Mouse (Mus musculus) liver, embryonic 13.5 days (tissue): ENCODE data around the gene Erc2. TPM values are rescaled to one million over a fixed set of nuclear protein-coding genes. Genes with fewer than 3 reads are reported as not detected.

Experiments
- ATAC-seq: fragments of 200-750 bp; cut with Nextera tagmentation; 2 replicates; pipeline ENCODE4 v1.8.0; 2017; ENCODE audit warnings: low read depth, mild to moderate bottlenecking, moderate number of reproducible peaks, moderate library complexity
- DNase-seq: peaks from one replicate; pipeline ENCODE4 v3.0.0; 2022
- H3K27ac ChIP-seq: fragments of 300-500 bp; sonication (generic); 2 replicates; pipeline ENCODE4 v1.5.1; 2015; ENCODE audit warnings: moderate library complexity, mild to moderate bottlenecking, inconsistent platforms
- H3K27me3 ChIP-seq: fragments of 300-500 bp; sonication (generic); 2 replicates; pipeline ENCODE4 v1.6.1; 2015; ENCODE audit warnings: mild to moderate bottlenecking, inconsistent platforms
- H3K36me3 ChIP-seq: fragments of 300-500 bp; sonication (generic); 2 replicates; pipeline ENCODE4 v1.6.1; 2015; ENCODE audit warnings: mild to moderate bottlenecking, inconsistent platforms
- H3K4me1 ChIP-seq: fragments of 300-500 bp; sonication (generic); replicated peaks from 2 replicates; pipeline ENCODE4 v1.6.1; 2015; ENCODE audit warnings: inconsistent platforms
- H3K4me2 ChIP-seq: fragments of 300-500 bp; sonication (generic); 2 replicates; pipeline ENCODE4 v1.6.1; 2015; ENCODE audit warnings: inconsistent platforms, mild to moderate bottlenecking, moderate library complexity
- H3K4me3 ChIP-seq: fragments of 300-500 bp; sonication (generic); replicated peaks from 2 replicates; pipeline ENCODE4 v1.5.1; 2015; ENCODE audit warnings: mild to moderate bottlenecking, inconsistent platforms
- H3K9ac ChIP-seq: fragments of 300-500 bp; sonication (generic); 2 replicates; pipeline ENCODE4 v1.6.1; 2015; ENCODE audit warnings: mild to moderate bottlenecking, inconsistent platforms
- H3K9me3 ChIP-seq: fragments of 300-500 bp; sonication (generic); replicated peaks from 2 replicates; pipeline ENCODE4 v1.6.1; 2016; ENCODE audit warnings: inconsistent platforms
- WGBS: fragments of 180-500 bp; shearing (Covaris S2); methylation state at CpG from one replicate; pipeline ENCODE4 v1.1.7; 2015; ENCODE audit not compliant: insufficient replicate concordance; 5-methylcytosine and 5-hydroxymethylcytosine counted together
- polyA plus RNA-seq: library from polyadenylated mRNA; unstranded; fragments of >200 nt; fragmentation: Nextera tagmentation; extraction: Ambion mirVana; gene quantifications from 2 replicates; pipeline ENCODE4 v1.2.1, GENCODE M21; 2015

The Erc2 gene
- polyA plus RNA-seq, 1 experiment from 2014 or later, result 0.82 TPM

DNA sequence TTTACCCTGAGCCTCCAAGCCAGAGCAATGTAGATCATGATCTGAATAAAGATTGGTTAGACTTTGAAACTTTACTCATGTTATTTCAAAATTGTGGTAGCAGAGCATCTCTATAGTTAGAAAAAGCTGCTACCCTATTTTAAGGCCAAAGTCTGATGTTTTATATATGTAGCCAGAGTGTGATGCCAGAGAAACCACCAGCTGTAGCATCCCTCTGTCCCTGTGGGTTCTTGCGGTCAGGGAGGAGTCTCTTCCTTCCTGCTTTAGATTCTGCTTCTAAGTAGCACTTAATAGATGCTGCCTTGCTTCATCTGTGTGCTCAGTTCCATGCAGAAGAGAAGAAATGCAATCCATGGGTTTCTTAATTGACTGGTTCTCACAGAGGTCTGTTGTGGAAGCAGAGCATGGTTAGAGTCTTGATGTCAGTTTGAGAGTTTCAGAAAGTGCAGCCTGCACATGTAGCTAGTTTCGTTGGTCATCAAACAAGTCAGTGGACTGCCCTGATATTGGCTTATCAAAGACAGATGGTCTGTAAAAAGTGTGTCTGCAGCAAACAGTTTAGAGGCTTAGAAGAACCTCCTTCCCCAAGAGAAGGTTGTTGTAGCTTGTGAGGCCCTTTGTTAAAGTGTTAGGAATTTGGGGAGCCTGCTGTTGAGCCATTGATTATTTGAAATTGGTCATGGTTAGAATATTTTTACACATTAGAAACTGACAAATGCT lies 156.9 kb downstream of the Erc2 start:
- H3K27ac ChIP-seq, result no peak overlapping the region
- H3K4me3 ChIP-seq, result no peak overlapping the region
- ATAC-seq, result peak; percentile 84
- peak; percentile 4 for DNase-seq
- H3K9ac ChIP-seq, result no peak overlapping the region
- H3K9me3 ChIP-seq, result no peaks in the 10 kb centered on the region
- no peaks in the 10 kb centered on the region for H3K36me3 ChIP-seq
- H3K4me2 ChIP-seq, result no peak overlapping the region
- peaks cover 14% of the 10 kb centered on the region for H3K4me1 ChIP-seq
- WGBS, result 20% methylated on average over 2 of the region's 2 CpGs
- no peaks in the 10 kb centered on the region for H3K27me3 ChIP-seq

- Histone ChIP-seq H3K9ac (no peak overlapping the region), H3K27me3 (no peaks in the 10 kb centered on the region), H3K9me3 (no peaks in the 10 kb centered on the region), H3K4me2 (no peak overlapping the region), H3K27ac (no peak overlapping the region), H3K36me3 (no peaks in the 10 kb centered on the region), H3K4me1 (peaks cover 14% of the 10 kb centered on the region), H3K4me3 (no peak overlapping the region)
- ATAC-seq (no peak), DNase-seq (no peak)
- 70% methylated on average over 1 of the region's 1 CpGs for WGBS
These were observed 159.0 kb downstream of the Erc2 start for GRCm38 (mm10) chr14:27781221-27781620.

DNA sequence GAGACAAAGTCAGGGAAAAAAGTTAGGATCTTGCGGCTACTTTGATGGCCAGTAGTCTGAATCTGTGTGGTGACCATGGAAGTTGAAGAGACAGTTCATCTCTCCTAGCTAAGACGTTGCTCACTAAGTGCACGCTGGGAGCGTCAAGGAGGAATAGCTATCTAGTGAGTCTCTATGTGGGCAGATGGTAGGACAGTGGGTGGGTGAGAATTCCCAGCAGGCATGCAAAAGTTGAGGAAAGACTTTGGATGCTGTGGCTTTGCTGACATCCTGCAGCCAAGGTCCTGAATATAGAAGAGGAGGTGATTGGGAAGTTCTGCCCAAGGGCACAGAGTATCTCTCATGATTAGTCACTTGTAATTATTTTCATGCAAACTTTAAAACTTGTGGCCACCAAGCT lies 162.6 kb downstream of the Erc2 start:
- Histone ChIP-seq H3K4me1 (no peaks in the 10 kb centered on the region), H3K9me3 (no peaks in the 10 kb centered on the region), H3K9ac (no peak overlapping the region), H3K27me3 (no peaks in the 10 kb centered on the region), H3K27ac (no peak overlapping the region), H3K36me3 (no peaks in the 10 kb centered on the region), H3K4me3 (no peak overlapping the region), H3K4me2 (no peak overlapping the region)
- DNase-seq, result no peak
- ATAC-seq, result no peak
- WGBS, result 84% methylated on average over 4 of the region's 4 CpGs

- DNase-seq, result no peak
- Histone ChIP-seq H3K4me3 (no peak overlapping the region), H3K27ac (no peak overlapping the region), H3K9ac (no peak overlapping the region), H3K36me3 (no peaks in the 10 kb centered on the region), H3K27me3 (no peaks in the 10 kb centered on the region), H3K9me3 (no peaks in the 10 kb centered on the region), H3K4me2 (no peak overlapping the region), H3K4me1 (no peaks in the 10 kb centered on the region)
- WGBS, result 72% methylated on average over 2 of the region's 2 CpGs
- no peak for ATAC-seq
These were observed 163.3 kb downstream of the Erc2 start for GRCm38 (mm10) chr14:27785562-27785961.

GRCm38 (mm10) chr14:27789066-27789898 lies 167.1 kb downstream of the Erc2 start:
- Histone ChIP-seq H3K9ac (no peak overlapping the region), H3K9me3 (no peaks in the 10 kb centered on the region), H3K27me3 (no peaks in the 10 kb centered on the region), H3K27ac (no peak overlapping the region), H3K4me3 (no peak overlapping the region), H3K4me2 (no peak overlapping the region), H3K36me3 (no peaks in the 10 kb centered on the region), H3K4me1 (no peaks in the 10 kb centered on the region)
- ATAC-seq (no peak), DNase-seq (no peak)
- 21% methylated on average over 6 of the region's 6 CpGs for WGBS

GRCm38 (mm10) chr14:27798184-27798934 lies 176.1 kb downstream of the Erc2 start:
- Histone ChIP-seq H3K9ac (no peak overlapping the region), H3K4me1 (no peaks in the 10 kb centered on the region), H3K4me3 (no peak overlapping the region), H3K27ac (no peak overlapping the region), H3K9me3 (no peaks in the 10 kb centered on the region), H3K27me3 (no peaks in the 10 kb centered on the region), H3K36me3 (no peaks in the 10 kb centered on the region), H3K4me2 (no peak overlapping the region)
- no peak for DNase-seq
- no peak for ATAC-seq
- 73% methylated on average over 11 of the region's 11 CpGs for WGBS

- no peaks in the 10 kb centered on the region for H3K36me3 ChIP-seq
- H3K4me1 ChIP-seq, result no peaks in the 10 kb centered on the region
- no peak overlapping the region for H3K4me3 ChIP-seq
- no peak overlapping the region for H3K9ac ChIP-seq
- 54% methylated on average over 6 of the region's 6 CpGs for WGBS
- H3K4me2 ChIP-seq, result no peak overlapping the region
- ATAC-seq, result no peak
- H3K9me3 ChIP-seq, result no peaks in the 10 kb centered on the region; the same call in 1 of the 2 replicates
- H3K27me3 ChIP-seq, result no peaks in the 10 kb centered on the region
- no peak for DNase-seq
- no peak overlapping the region for H3K27ac ChIP-seq
These were observed 178.5 kb downstream of the Erc2 start for GRCm38 (mm10) chr14:27800766-27801165.

DNA sequence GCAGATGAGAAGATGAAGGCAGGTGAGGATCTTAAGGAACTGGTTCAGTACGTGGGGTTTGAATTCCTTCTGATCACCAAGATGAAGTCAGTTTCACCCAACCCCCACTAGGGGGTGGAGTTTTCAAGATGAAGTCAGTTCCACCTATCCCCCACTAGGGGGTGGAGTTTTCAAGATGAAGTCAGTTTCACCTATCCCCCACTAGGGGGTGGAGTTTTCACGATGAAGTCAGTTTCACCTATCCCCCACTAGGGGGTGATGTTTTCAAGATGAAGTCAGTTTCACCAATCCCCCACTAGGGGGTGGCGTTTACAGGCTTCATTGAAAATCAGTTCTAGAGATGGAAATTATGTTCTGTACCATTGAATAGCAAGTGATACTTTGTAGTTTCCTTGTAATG lies 181.7 kb downstream of the Erc2 start:
- ATAC-seq (no peak), DNase-seq (no peak)
- Histone ChIP-seq H3K9ac (no peak overlapping the region), H3K27ac (no peak overlapping the region), H3K9me3 (no peaks in the 10 kb centered on the region; the same call in 1 of the 2 replicates), H3K4me3 (no peak overlapping the region), H3K4me1 (no peaks in the 10 kb centered on the region), H3K36me3 (no peaks in the 10 kb centered on the region), H3K27me3 (no peaks in the 10 kb centered on the region), H3K4me2 (no peak overlapping the region)
- WGBS, result 76% methylated on average over 3 of the region's 3 CpGs

DNA sequence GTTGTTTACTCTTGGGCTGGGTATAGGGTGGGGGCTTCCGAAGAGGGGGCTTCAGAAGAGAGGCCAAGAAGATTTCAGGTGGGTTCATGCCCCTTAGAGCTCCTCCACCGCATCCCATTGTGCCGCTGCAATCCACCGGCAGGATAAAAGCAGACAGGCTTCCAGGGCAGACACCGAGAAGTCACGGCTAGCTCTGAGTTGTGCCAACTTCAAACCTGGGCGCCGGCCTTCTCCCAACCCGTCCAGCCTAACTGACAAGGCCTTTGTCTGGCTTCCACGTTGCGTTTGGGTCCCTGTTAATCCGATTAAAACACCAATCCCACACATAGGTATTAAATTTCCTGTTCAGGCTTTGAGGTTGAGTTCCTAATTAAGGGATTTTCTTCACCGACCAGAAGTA lies 182.8 kb downstream of the Erc2 start:
- H3K4me2 ChIP-seq, result no peak overlapping the region

GRCm38 (mm10) chr14:27808080-27808479 lies 185.9 kb downstream of the Erc2 start:
- no peak overlapping the region for H3K9ac ChIP-seq
- WGBS, result 2% methylated on average over 9 of the region's 9 CpGs
- no peak overlapping the region for H3K4me3 ChIP-seq
- H3K36me3 ChIP-seq, result no peaks in the 10 kb centered on the region
- no peaks in the 10 kb centered on the region; the same call in 1 of the 2 replicates for H3K9me3 ChIP-seq
- no peak overlapping the region for H3K27ac ChIP-seq
- no peak for DNase-seq
- H3K4me2 ChIP-seq, result no peak overlapping the region
- H3K4me1 ChIP-seq, result no peaks in the 10 kb centered on the region
- no peaks in the 10 kb centered on the region for H3K27me3 ChIP-seq
- no peak for ATAC-seq

More for the DNA sequence above, 182.8 kb downstream of the Erc2 start:
- DNase-seq, result no peak
- Histone ChIP-seq H3K27me3 (no peaks in the 10 kb centered on the region), H3K36me3 (no peaks in the 10 kb centered on the region), H3K4me1 (no peaks in the 10 kb centered on the region), H3K9ac (no peak overlapping the region), H3K27ac (no peak overlapping the region), H3K9me3 (no peaks in the 10 kb centered on the region; the same call in 1 of the 2 replicates), H3K4me3 (no peak overlapping the region)
- no peak for ATAC-seq
- WGBS, result 78% methylated on average over 13 of the region's 13 CpGs

DNA sequence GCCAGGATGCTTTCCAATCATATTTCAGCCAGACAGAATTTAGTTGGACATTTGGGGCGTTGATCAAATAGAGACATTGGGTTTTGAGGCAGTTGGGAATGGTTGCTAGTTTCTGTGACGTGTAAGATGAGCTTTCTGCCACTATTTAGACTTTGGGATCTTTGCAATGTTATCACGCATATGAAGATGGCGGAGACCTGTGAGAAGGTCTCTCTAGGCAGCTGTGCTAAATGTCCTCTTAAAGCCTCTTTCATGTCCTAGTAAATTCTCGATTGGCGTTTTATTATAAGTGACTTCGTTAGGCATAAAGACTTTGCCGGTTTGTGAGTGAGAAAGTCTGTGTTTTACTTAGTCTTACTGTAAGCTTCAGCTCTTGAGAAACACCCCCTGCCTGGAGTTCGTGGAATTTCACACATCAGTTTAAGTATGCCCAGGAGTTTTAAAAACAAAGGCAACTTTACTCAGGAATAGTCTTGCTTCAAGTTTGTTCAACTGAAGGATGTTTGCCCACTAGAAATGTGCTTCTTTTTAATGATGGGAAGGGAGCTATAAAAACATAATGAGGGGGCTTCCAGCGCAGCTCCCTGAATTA lies 186.4 kb downstream of the Erc2 start:
- 49% methylated on average over 10 of the region's 10 CpGs for WGBS
- no peak overlapping the region for H3K27ac ChIP-seq
- no peak for ATAC-seq
- H3K4me2 ChIP-seq, result no peak overlapping the region
- H3K4me1 ChIP-seq, result no peaks in the 10 kb centered on the region
- H3K9ac ChIP-seq, result no peak overlapping the region
- no peak for DNase-seq
- no peaks in the 10 kb centered on the region for H3K36me3 ChIP-seq
- H3K27me3 ChIP-seq, result no peaks in the 10 kb centered on the region
- no peaks in the 10 kb centered on the region; the same call in 1 of the 2 replicates for H3K9me3 ChIP-seq
- no peak overlapping the region for H3K4me3 ChIP-seq
